Mouse (Mus musculus) CH12.LX (cell line): ENCODE measurements around the gene Gm44502.

Experiments
- CHD2 ChIP-seq: IDR thresholded peaks from 2 replicates; pipeline ENCODE4 v1.6.1; 2011; ENCODE audit warnings: low read length, improper control_type of control experiment
- CTCF ChIP-seq, 2 experiments: IDR thresholded peaks in 1 of 2; conservative IDR thresholded peaks in 1 of 2; 2 replicates each; pipeline ENCODE4 v1.5.1; 2011 to 2012; ENCODE audit warnings: low read depth in 2 of 2, low read length in 2 of 2, improper control_type of control experiment in 1 of 2, inconsistent platforms in 1 of 2, mild to moderate bottlenecking in 1 of 2, moderate library complexity in 1 of 2
- EP300 ChIP-seq: IDR thresholded peaks from 2 replicates; pipeline ENCODE4 v1.6.1; 2011; ENCODE audit warnings: low read length, improper control_type of control experiment
- HCFC1 ChIP-seq: IDR thresholded peaks from 2 replicates; pipeline ENCODE4 v1.6.1; 2012; ENCODE audit warnings: low read depth, mild to moderate bottlenecking, inconsistent platforms, low read length, improper control_type of control experiment
- MAZ ChIP-seq: IDR thresholded peaks from 2 replicates; pipeline ENCODE4 v1.6.1; 2012; ENCODE audit warnings: low read depth, mild to moderate bottlenecking, inconsistent platforms, low read length, improper control_type of control experiment, moderate library complexity
- NRF1 ChIP-seq: IDR thresholded peaks from 2 replicates; pipeline ENCODE4 v1.6.1; 2014; ENCODE audit warnings: low read depth, mild to moderate bottlenecking, inconsistent platforms, low read length, improper control_type of control experiment, moderate library complexity
- POLR2A ChIP-seq: IDR thresholded peaks from 2 replicates; pipeline ENCODE4 v1.6.1; 2011; ENCODE audit warnings: low read depth, mild to moderate bottlenecking, improper control_type of control experiment, low read length
- SMC3 ChIP-seq: IDR thresholded peaks from 2 replicates; pipeline ENCODE4 v1.6.1; 2011; ENCODE audit warnings: low read depth, low read length, improper control_type of control experiment
- USF1 ChIP-seq: IDR thresholded peaks from 2 replicates; pipeline ENCODE4 v1.6.1; 2014; ENCODE audit warnings: low read depth, mild to moderate bottlenecking, inconsistent platforms, low read length, improper control_type of control experiment
- ZC3H11A ChIP-seq: IDR thresholded peaks from 2 replicates; pipeline ENCODE4 v1.6.1; 2012; ENCODE audit warnings: low read depth, mild to moderate bottlenecking, inconsistent platforms, low read length, improper control_type of control experiment

DNA sequence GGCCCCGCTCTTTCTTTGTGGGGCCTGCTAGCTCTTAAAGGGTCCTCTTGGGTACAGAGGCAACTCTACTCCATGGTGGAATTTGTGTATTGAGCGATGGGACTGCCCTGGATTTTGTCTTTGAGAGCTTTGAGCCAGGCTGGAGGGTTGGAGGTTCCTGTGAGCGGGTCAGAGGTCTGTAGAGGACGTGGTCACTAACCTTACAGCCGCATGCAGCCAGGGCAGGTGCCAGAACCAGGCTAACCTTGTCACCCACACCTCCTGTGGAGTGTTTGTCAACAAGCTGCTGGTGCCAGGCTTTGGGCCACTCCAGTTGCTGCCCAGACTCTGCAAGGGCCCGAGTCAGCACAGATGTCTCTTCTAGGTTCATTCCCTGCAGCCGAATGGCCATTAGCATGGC lies 53.5 kb downstream of the Gm44502 start:
- TF ChIP-seq CTCF (conservative IDR thresholded peaks at IDR 0.05 in 1 of 2, IDR thresholded peaks at IDR 0.05 in 1 of 2; ENCODE audit: low read depth in 2 of 2, low read length in 2 of 2) (no peak), MAZ (no peak), POLR2A (no peak), EP300 (no peak), ZC3H11A (no peak), NRF1 (no peak), HCFC1 (no peak), SMC3 (no peak), CHD2 (no peak), USF1 (no peak)
